Mouse (Mus musculus): ENCODE measurements around the gene Ccdc84. TPM values are rescaled to one million over a fixed set of nuclear protein-coding genes. Genes with fewer than 3 reads are reported as not detected.
"Not testable (repeated sequence)": the region's sequence is repeated elsewhere in the genome, so short reads cannot be mapped to it uniquely, and the experiment has no call there.

The Ccdc84 gene
- polyA plus RNA-seq, 1 experiment, result 11.9 TPM

- Histone ChIP-seq H3K9me3 (no peaks in the 10 kb centered on the region), H3K4me3 (replicated peaks) (peak within 1 kb of the TSS; percentile 92), H3K4me1 (peaks cover 58% of the 10 kb centered on the region), H3K27me3 (replicated peaks) (no peaks in the 10 kb centered on the region), H3K36me3 (replicated peaks; ENCODE audit: low read length) (peaks cover 49% of the 10 kb centered on the region)
- 0 out of 2 replicates have a peak, but pooled peaks have one; percentile 17 for TF ChIP-seq FLI1 (IDR thresholded peaks at IDR 0.05; ENCODE audit: low read length)
- no peak for TF ChIP-seq GATA1 (IDR thresholded peaks at IDR 0.05; ENCODE audit: borderline replicate concordance, low read length)
These were observed 21.5 kb downstream of the Ccdc84 start, which contains the start of gene Slc37a4 for GRCm38 (mm10) chr9:44396684-44397411. Gene Slc37a4, plus strand, starts transcription at chr9:44396852.

GRCm38 (mm10) chr9:44391466-44391865, 26.9 kb downstream of the Ccdc84 start:
- no peaks in the 10 kb centered on the region for H3K9me3 ChIP-seq
- peaks cover 30% of the 10 kb centered on the region for H3K4me1 ChIP-seq
- H3K36me3 ChIP-seq (replicated peaks; ENCODE audit: low read length), result peaks cover 65% of the 10 kb centered on the region
- H3K4me3 ChIP-seq (replicated peaks), result no peak overlapping the region
- no peaks in the 10 kb centered on the region for H3K27me3 ChIP-seq (replicated peaks)
- TF ChIP-seq FLI1 (IDR thresholded peaks at IDR 0.05; ENCODE audit: low read length) (no peak), GATA1 (IDR thresholded peaks at IDR 0.05; ENCODE audit: borderline replicate concordance, low read length) (no peak)

GRCm38 (mm10) chr9:44389273-44389672, 29.1 kb downstream of the Ccdc84 start:
- peaks cover 87% of the 10 kb centered on the region for H3K36me3 ChIP-seq (replicated peaks; ENCODE audit: low read length)
- no peak for TF ChIP-seq GATA1 (IDR thresholded peaks at IDR 0.05; ENCODE audit: borderline replicate concordance, low read length)
- TF ChIP-seq FLI1 (IDR thresholded peaks at IDR 0.05; ENCODE audit: low read length), result no peak
- no peak overlapping the region for H3K4me3 ChIP-seq (replicated peaks)
- H3K9me3 ChIP-seq, result no peaks in the 10 kb centered on the region
- peaks cover 24% of the 10 kb centered on the region for H3K4me1 ChIP-seq
- no peaks in the 10 kb centered on the region for H3K27me3 ChIP-seq (replicated peaks)

- no peaks in the 10 kb centered on the region for H3K27me3 ChIP-seq (replicated peaks)
- no peak overlapping the region for H3K4me3 ChIP-seq (replicated peaks)
- peaks cover 98% of the 10 kb centered on the region for H3K36me3 ChIP-seq (replicated peaks; ENCODE audit: low read length)
- TF ChIP-seq GATA1 (IDR thresholded peaks at IDR 0.05; ENCODE audit: borderline replicate concordance, low read length) (no peak), FLI1 (IDR thresholded peaks at IDR 0.05; ENCODE audit: low read length) (no peak)
- H3K4me1 ChIP-seq, result peaks cover 28% of the 10 kb centered on the region
- H3K9me3 ChIP-seq, result no peaks in the 10 kb centered on the region
These were observed 31.1 kb downstream of the Ccdc84 start for GRCm38 (mm10) chr9:44387221-44387620.

GRCm38 (mm10) chr9:44384596-44384995, 33.8 kb downstream of the Ccdc84 start:
- no peaks in the 10 kb centered on the region for H3K27me3 ChIP-seq (replicated peaks)
- H3K4me3 ChIP-seq (replicated peaks), result no peak overlapping the region
- TF ChIP-seq GATA1 (IDR thresholded peaks at IDR 0.05; ENCODE audit: borderline replicate concordance, low read length) (no peak), FLI1 (IDR thresholded peaks at IDR 0.05; ENCODE audit: low read length) (no peak)
- H3K9me3 ChIP-seq, result no peaks in the 10 kb centered on the region
- peaks cover 45% of the 10 kb centered on the region for H3K4me1 ChIP-seq
- peaks cover 93% of the 10 kb centered on the region for H3K36me3 ChIP-seq (replicated peaks; ENCODE audit: low read length)

GRCm38 (mm10) chr9:44379862-44380261, 38.5 kb downstream of the Ccdc84 start:
- no peaks in the 10 kb centered on the region for H3K9me3 ChIP-seq
- TF ChIP-seq FLI1 (IDR thresholded peaks at IDR 0.05; ENCODE audit: low read length) (no peak), GATA1 (IDR thresholded peaks at IDR 0.05; ENCODE audit: borderline replicate concordance, low read length) (no peak)
- H3K4me1 ChIP-seq, result peaks cover 47% of the 10 kb centered on the region
- H3K36me3 ChIP-seq (replicated peaks; ENCODE audit: low read length), result peaks cover 45% of the 10 kb centered on the region
- peak overlapping the region; percentile 100 for H3K4me3 ChIP-seq (replicated peaks)
- no peaks in the 10 kb centered on the region for H3K27me3 ChIP-seq (replicated peaks)

- Histone ChIP-seq H3K4me1 (peaks cover 43% of the 10 kb centered on the region), H3K36me3 (replicated peaks; ENCODE audit: low read length) (peaks cover 39% of the 10 kb centered on the region), H3K9me3 (no peaks in the 10 kb centered on the region), H3K27me3 (replicated peaks) (no peaks in the 10 kb centered on the region), H3K4me3 (replicated peaks) (peak within 1 kb of the TSS; percentile 100)
- TF ChIP-seq FLI1 (IDR thresholded peaks at IDR 0.05; ENCODE audit: low read length), result peak; percentile 33; the same call in 1 of the 2 replicates
- peak; percentile 53; the same call in 1 of the 3 replicates for TF ChIP-seq GATA1 (IDR thresholded peaks at IDR 0.05; ENCODE audit: borderline replicate concordance, low read length)
These were observed 39.1 kb downstream of the Ccdc84 start, which contains the start of gene Hyou1 for GRCm38 (mm10) chr9:44379054-44379834. Gene Hyou1, plus strand, starts transcription at chr9:44379490.

GRCm38 (mm10) chr9:44378153-44378730, 40.1 kb downstream of the Ccdc84 start:
- H3K4me3 ChIP-seq (replicated peaks), result peak overlapping the region; percentile 100
- peaks cover 29% of the 10 kb centered on the region for H3K36me3 ChIP-seq (replicated peaks; ENCODE audit: low read length)
- H3K4me1 ChIP-seq, result peaks cover 53% of the 10 kb centered on the region
- no peaks in the 10 kb centered on the region for H3K27me3 ChIP-seq (replicated peaks)
- no peaks in the 10 kb centered on the region for H3K9me3 ChIP-seq
- TF ChIP-seq GATA1 (IDR thresholded peaks at IDR 0.05; ENCODE audit: borderline replicate concordance, low read length) (no peak), FLI1 (IDR thresholded peaks at IDR 0.05; ENCODE audit: low read length) (no peak)

GRCm38 (mm10) chr9:44377335-44377734, 41.0 kb downstream of the Ccdc84 start:
- Histone ChIP-seq H3K4me1 (peaks cover 51% of the 10 kb centered on the region), H3K36me3 (replicated peaks; ENCODE audit: low read length) (peaks cover 20% of the 10 kb centered on the region)
- H3K27me3 ChIP-seq (replicated peaks); H3K9me3 ChIP-seq; H3K4me3 ChIP-seq (replicated peaks): not testable (repeated sequence)
